Mouse (Mus musculus) inflammation-experienced regulatory T-cells, adult 16 weeks (primary cell): ENCODE measurements around the gene Gpd1l. TPM values are rescaled to one million over a fixed set of nuclear protein-coding genes. Genes with fewer than 3 reads are reported as not detected.

Experiments
- polyA plus RNA-seq: library from polyadenylated mRNA; unstranded; fragments of 100-300 nt; shearing (Covaris generic); gene quantifications from one replicate; pipeline ENCODE4 v1.2.1, GENCODE M21; 2017

Gpd1l gene
- polyA plus RNA-seq, result 36.2 TPM

DNA sequence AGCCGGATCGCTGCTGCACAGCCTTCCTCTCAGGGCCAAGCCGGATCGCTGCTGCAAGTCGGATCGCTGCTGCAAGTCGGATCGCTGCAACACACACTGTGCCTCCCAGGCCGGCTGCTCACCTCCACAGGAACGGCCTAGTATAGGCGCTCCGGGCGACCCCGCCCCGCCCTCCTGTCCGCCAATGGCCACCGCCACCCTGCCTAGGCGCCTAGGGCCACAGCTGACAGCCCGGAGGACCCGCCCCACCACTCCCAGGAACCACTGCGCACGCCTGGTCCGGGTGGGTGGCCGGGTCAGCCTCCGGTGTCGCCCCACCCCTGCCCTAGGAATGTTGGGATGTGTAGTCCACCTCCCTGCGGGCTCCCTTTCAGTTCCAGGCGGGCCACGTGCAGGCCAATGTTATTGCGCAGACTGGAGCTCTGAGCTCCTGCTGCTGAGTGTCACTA, at the start of gene Gpd1l:
Gene Gpd1l, minus strand, starts transcription at position 265 of the 449 bp plus-strand sequence.

DNA sequence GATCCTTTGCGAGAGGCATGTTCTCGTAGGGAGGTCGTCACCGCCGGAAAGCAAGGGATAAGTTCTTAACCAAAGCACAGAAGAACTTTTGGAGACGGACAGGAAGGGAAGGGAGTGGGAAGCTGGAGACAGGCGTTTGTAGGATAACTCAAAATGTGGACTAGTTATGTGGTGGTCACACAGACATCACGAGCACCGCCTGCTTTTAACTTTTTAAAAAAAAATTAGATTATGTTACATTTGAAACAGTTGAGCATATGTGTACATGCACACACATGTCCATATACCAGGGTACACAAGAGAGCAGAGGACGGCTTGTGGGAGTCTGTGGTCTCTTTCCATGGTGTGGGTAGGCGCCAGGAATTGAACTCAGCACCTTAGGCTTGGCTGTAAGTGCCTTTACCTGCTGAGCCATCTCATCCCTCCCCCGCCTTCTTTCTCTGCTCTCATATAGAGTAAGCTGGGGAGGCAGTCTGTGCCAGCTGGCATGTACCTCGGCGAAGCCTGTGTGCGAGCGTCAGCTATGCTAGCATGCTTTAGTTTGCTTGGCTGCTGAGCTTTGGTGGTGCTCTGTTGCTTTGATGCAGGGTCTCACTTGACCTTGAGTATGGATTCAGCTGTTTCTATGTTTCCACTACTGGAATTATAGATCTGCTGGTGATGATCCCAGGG, 49.0 kb upstream of the Gpd1l start, which contains the start of gene Rps27rt:
Gene Rps27rt, minus strand, starts transcription at position 51 of the 672 bp plus-strand sequence.

DNA sequence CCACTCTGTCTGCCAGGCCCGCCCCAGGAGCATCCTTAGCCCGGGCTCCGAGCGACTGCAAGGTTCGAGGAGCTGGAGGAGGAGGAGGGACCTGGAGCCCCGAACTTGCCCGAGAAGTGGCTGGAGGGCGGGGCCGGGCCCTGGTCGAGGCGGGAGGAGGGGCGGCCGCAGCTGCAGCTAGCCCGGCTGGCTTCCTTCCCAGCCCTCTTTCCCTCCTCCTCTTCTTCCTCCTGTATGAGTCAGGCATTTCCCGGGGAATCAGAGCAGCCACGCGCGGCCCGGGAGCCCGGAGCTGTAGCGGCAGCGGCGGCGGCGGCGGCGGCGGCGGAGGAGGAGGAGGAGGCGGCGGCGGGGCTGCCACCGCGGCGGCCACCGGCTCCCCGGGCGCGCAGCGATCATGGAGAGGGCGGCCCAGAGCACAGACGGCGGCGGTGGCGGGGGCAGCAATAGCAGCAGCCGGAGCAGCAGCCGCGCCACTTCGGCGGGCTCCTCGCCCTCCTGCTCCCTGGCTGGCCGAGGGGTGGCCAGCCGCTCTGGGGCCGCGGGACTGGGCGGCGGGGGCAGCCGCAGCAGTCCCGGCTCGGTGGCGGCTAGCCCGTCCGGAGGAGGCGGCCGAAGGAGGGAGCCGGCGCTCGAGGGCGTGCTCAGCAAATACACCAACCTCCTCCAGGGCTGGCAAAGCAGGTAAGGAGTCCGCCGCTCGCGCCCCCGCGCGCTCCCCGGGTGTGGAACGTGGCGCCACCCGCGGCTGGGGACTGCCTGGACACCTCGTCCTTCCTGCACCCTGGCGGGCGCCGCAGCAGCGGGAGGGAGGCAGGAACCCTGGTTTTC, 44.7 kb upstream of the Gpd1l start, which contains the start of gene Osbpl10:
Gene Osbpl10, plus strand, starts transcription at position 289 of the 831 bp plus-strand sequence.

Other genes starting within 250 kb of the Gpd1l start
- gene Dync1li1, start 245.2 kb downstream of the Gpd1l start, polyA plus RNA-seq, result 69.4 TPM
- 243 TPM for gene Cmtm6, start 202.9 kb downstream of the Gpd1l start, polyA plus RNA-seq
- 149 TPM for gene Cmtm7, start 152.1 kb downstream of the Gpd1l start, polyA plus RNA-seq
- 0.45 TPM for gene Cmtm8, start 89.8 kb downstream of the Gpd1l start, polyA plus RNA-seq
- gene Osbpl10, start 44.6 kb upstream of the Gpd1l start, polyA plus RNA-seq, result not detected
- 2,181 TPM for gene Rps27rt, start 48.8 kb upstream of the Gpd1l start, polyA plus RNA-seq